Mouse (Mus musculus): ENCODE data around the gene Pabpn1l. TPM values are rescaled to one million over a fixed set of nuclear protein-coding genes. Genes with fewer than 3 reads are reported as not detected.

Pabpn1l gene
- polyA plus RNA-seq (2012; rRNA removed): 0.06 TPM in 1 of 2 replicates, not detected in the other

DNA sequence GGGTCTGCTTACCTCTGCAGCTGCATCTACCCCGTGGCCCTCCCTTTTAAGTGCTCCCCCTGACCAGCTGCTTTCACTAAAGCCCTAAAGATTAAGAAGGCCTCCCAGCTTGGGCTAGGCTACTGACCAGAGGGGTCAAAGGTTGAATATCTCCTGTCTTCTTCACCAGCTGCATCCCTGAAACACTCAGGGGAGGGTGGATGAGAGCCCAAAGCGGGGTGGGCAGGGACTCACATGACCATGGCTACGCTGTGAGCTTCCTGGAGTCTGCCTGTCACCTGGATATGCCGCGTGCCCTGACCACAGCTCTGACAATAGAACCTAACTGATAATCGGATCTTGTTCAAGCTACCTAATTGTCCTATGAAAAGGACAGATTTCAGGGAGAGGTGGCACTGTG, at the start of gene Pabpn1l:
Gene Pabpn1l, minus strand, starts transcription at position 13 of the 400 bp plus-strand sequence.
- no peak for DNase-seq (ENCODE audit: low spot score)

DNA sequence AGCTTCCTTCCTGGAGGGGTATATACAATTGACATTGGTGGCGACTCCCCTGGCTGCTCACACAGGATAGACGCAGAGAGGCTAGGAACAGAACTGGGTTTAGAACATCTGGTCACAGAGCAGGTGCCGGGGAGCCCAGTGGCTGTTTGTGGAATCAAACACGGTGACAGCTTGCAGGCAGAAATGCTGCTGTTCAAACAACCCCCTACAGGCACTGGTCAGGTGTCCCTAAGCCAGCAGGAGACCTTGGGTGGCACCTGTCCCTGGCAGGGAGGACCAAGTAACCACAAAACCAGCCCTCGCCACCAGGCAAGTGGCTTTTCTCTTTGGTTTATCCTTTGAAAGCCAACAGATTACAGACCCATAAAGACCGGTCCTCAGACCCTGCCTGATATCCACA, 49.4 kb upstream of the Pabpn1l start:
- DNase-seq (ENCODE audit: low spot score): no peak

GRCm38 (mm10) chr8:122670718-122671117, 48.2 kb upstream of the Pabpn1l start:
- no peak for DNase-seq (ENCODE audit: low spot score)

DNA sequence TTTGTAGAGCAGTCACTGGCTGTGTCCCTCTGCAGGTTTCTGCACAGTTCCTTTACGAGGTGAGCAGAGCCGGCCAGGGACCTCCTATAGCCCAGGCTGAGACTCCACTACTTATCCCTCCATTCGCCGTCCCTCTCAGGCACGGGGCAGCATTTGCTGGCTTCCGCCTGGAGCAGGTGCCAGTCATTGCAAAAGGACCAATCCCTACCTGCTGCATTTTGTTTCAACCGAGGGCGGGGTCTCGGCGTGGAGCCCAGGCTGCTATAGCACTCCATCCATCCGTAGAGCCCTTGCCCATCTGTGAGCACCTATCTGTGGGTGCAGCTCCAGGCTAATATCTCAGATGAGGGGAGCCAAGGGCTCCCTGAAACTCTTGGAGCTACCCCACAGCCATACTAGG, 47.5 kb upstream of the Pabpn1l start:
- DNase-seq (ENCODE audit: low spot score): no peak

GRCm38 (mm10) chr8:122669370-122669769, 46.8 kb upstream of the Pabpn1l start:
- DNase-seq (ENCODE audit: low spot score): no peak

- DNase-seq (ENCODE audit: low spot score): no peak
Observed at GRCm38 (mm10) chr8:122667854-122668253, 45.3 kb upstream of the Pabpn1l start.

- no peak for DNase-seq (ENCODE audit: low spot score)
Observed at GRCm38 (mm10) chr8:122666827-122667226, 44.3 kb upstream of the Pabpn1l start.

DNA sequence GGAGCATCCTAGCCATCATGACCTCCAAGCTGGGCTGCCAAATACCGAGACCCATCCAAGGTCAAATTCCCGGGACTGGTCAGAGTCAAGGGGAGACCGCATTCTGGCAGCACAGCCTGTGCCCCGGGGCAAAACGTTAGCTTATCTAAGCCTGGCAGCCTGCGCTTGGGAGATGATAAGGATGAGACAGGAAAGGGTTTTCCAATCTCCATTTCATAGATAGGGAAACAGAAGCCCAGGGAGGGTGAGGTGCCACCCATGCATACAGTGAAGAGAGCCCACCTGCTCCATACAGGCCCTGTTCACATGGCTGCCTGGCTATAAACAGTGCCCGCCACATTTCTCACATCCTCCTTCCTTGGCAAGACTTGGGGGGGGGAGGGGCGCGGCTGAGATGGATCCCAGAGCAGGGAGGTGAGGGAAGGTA, 43.8 kb upstream of the Pabpn1l start:
- DNase-seq (ENCODE audit: low spot score): no peak

GRCm38 (mm10) chr8:122665667-122666316, 43.3 kb upstream of the Pabpn1l start:
- no peak for DNase-seq (ENCODE audit: low spot score)

DNA sequence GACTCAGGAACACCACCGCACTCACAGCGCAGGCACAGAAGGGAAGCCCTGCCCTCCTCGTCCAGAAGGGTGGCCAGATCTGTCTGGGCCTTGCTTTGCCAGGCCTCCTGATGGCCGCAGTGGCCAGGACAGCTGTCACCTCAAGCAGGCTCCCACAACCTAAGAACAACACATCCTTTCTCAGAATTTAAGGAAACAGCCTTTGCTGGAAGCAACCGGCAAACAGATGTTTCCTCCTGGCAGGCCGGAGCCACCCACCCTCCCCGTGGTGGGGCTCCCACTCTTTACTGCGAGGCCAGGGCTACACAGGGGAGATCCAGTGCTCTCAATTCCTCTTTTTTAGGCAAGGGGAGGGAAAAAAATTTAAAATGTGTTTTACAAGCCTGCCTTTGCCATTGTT, 42.7 kb upstream of the Pabpn1l start:
- DNase-seq (ENCODE audit: low spot score): no peak

DNA sequence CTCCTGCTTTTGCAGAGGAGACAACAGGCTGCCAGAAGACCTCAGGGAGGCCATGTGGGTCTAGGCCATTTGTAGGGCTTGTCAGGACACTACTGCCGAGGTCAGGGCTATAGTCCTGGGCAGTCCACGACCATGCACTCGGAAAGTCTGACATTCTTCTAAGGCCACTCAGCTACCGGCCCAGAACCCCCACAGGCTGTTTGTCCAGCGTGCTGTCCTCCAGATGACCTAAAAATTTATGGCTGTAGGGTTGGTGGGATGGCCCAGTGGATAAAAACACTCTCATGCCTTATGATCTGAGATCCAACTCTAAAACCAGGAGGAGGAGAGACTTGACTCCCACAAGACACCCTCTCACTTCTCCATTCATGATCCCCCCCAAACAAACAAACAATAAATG, 41.1 kb upstream of the Pabpn1l start:
- DNase-seq (ENCODE audit: low spot score): no peak

DNA sequence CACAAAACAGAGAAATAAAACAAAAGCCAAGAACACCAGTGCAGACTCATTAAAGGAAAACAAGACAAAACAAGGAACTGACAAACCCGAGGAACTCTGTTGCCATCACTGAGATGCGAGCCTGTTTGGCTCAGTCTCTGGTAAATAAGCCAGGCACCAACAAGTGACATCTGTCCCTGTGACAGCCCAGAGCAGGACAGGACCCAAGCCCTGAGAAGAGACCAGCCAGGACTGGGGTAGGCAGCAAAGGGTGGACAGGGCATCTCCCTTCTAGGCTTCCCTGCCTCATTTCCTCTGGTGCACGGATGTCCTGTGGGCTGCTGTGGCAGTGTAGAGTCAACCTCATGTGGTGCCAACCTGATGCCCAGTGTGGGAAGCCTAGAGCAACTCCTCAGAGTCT, 40.6 kb upstream of the Pabpn1l start:
- no peak for DNase-seq (ENCODE audit: low spot score)

GRCm38 (mm10) chr8:122661894-122662293, 39.4 kb upstream of the Pabpn1l start:
- no peak for DNase-seq (ENCODE audit: low spot score)

- no peak for DNase-seq (ENCODE audit: low spot score)
Observed at GRCm38 (mm10) chr8:122661138-122661537, 38.6 kb upstream of the Pabpn1l start.

DNA sequence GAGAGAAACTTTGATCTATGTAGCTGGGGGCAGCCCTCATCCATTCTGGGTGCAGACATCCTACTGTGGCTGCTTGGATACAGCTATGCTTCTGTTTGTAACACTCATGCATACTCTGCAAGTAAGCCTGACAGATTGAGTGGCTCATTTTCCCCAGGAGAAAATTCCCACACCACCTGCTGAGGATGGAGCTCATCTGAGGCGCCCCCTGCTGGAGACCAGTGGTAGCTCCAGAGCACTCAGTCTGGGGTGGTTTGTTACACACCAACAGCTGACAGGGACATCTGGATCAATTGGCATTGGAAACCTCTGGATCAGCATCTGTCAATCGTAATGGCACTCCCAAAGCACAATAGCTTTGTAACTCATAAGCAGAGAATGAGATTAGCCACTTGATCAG, 37.5 kb upstream of the Pabpn1l start:
- no peak for DNase-seq (ENCODE audit: low spot score)

DNA sequence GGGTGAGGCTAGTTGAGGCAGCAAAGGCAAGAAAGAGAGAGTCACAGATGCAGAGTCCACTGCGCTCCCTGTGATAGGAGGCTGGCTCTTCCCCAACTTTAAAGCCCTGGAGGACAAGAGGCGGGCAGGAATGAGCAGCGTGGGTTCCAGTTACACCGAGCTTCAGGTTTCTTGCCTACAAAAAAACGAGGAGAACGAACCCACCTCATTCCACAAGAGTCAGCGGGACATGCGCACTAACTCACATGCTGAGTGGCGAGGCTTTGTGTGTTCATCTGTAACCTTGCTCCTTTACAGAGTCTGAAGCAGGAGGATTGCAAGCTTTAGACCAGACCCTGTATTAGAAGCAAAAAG, 36.2 kb upstream of the Pabpn1l start:
- DNase-seq (ENCODE audit: low spot score): no peak

DNA sequence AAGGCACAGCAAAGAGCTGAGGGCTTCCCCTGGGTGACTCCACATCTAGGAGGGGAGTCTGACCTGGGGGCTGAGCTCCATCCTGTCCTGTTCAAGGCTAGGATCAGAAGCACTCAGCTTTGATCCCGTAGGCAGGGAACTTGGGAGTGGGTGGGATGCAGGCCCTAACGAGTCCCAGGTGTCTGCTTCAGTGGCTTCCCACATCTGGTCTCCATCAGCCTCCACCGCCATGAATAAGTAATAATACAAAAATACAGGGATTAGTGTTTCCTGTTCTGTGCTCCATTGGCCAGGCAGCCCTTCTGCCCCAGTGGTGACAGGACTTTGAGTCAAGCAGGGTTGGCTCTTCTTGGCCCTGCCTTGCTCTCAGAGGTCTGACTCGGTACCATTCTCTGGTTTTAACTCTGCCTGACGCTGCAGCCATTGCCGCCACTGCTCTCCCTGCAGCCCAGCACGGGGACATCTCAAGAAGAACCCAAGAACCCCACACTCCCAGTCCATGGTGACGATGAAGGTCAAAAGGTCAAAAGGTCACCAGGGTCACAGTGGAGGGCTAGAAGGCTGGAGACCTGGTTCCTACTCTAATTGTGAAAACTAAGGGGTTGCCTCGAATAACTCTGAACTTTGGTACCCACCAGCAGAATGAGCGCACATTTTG, 35.7 kb upstream of the Pabpn1l start:
- DNase-seq (ENCODE audit: low spot score): no peak

DNA sequence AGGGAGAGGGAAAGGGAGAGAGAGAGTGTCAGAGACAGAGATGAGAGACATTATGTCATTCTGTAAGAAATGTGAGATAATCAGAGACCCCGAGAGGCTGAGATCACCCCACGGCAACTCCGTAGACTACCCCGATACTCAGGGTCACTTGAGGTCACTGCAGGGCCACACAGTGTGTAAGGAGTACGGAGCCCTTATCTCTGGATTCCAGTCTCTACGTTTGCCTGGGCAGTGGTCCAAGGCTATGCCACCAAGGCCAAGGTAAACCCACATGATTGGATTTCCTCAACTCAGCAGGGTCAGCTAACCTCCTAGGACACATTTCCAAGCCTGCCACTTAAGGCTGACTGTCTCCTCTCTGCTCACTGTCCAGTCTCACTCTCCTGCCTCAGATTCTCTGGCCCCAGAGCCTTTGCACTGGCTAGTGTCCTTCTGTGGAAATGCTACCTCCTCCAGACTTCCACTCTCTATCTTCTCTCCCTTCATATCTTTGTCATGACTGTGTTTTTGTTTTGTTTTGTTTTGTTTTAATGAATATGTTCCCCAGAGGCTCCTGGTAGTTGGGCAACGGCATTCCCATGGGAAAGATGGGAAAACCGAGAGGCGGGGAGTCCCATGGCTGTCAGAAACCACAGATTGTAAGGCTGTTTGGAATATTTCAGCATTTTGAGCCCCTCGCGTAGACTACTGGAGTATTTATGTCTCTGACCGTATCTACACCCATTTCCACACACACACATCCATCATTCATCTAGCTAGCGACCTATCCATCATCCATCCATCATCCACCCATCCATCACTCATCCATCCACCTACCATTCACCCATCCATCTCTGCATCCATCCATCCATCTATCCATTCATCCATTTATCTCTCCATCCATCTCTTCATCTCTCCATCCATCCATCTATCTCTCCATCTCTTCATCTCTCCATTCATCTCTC, 33.8 kb upstream of the Pabpn1l start:
- DNase-seq (ENCODE audit: low spot score): no peak

- DNase-seq (ENCODE audit: low spot score): no peak
Observed at GRCm38 (mm10) chr8:122654768-122655167, 32.2 kb upstream of the Pabpn1l start.

- no peak for DNase-seq (ENCODE audit: low spot score)
Observed at GRCm38 (mm10) chr8:122652643-122653042, 30.1 kb upstream of the Pabpn1l start.

DNA sequence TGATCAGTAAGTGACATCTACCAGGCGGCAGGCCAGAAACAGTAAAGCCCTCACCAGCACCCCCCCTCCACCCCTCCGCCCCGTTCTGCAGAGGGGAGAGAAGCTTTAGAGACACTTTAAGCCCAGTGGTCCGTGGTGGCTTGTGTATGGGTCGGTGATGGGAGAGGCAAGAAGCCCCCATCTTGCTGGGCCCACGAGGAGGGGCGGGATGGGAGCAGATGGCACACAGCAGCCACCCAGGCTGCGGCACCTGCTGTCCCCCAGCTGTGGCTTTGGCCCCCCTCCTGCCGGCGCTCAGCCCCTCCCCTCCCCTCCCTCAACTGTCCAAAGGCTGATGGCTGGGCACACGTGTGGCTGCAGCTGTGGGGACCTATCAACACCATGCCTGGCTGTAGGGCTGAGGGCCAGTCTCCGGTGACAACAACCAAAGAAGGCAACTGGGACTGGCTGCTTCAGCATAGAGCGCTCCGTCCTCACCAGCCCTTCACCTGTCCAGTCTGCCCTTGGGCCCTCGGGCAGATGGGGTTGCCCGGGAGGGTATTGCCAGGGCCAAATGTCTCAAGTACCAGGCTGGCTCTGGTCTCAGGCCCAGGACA, 28.9 kb upstream of the Pabpn1l start:
- no peak for DNase-seq (ENCODE audit: low spot score)
